Mouse (Mus musculus): ENCODE data around the gene Ttll9. TPM values are rescaled to one million over a fixed set of nuclear protein-coding genes. Genes with fewer than 3 reads are reported as not detected.

The Ttll9 gene
- polyA plus RNA-seq, 1 experiment: 4.6 TPM

- DNase-seq: peak; percentile 64 to 79
- Histone ChIP-seq H3K27me3 (ENCODE audit: control insufficient read depth, insufficient read depth, low read length) (no peaks in the 10 kb centered on the region), H3K27ac (ENCODE audit: insufficient read depth, low read length) (peak overlapping the region; percentile 32; the same call in 1 of the 2 replicates), H3K4me3 (replicated peaks; ENCODE audit: insufficient read depth, low read depth, low read length) (no peak overlapping the region), H3K4me1 (ENCODE audit: control insufficient read depth, insufficient read depth, low read length) (peaks cover 24% of the 10 kb centered on the region)
- TF ChIP-seq POLR2A (IDR thresholded peaks at IDR 0.05; ENCODE audit: borderline replicate concordance, insufficient read depth, low read length) (no peak), CTCF (IDR thresholded peaks at IDR 0.05; ENCODE audit: borderline replicate concordance, insufficient read depth, low read depth, low read length) (no peak)
- 23% methylated on average over 3 of the region's 3 CpGs for WGBS
These were observed 38.7 kb upstream of the Ttll9 start for GRCm38 (mm10) chr2:152923621-152924020.

- 0 out of 2 replicates have a peak overlapping the region, but pooled peaks have one; percentile 32 for H3K27ac ChIP-seq (ENCODE audit: insufficient read depth, low read length)
- WGBS: 39% methylated on average over 8 of the region's 8 CpGs
These were observed 38.2 kb upstream of the Ttll9 start for GRCm38 (mm10) chr2:152924128-152924527.

GRCm38 (mm10) chr2:152924543-152924942 is 37.7 kb upstream of the Ttll9 start:
- Histone ChIP-seq H3K27me3 (ENCODE audit: control insufficient read depth, insufficient read depth, low read length) (no peaks in the 10 kb centered on the region), H3K27ac (ENCODE audit: insufficient read depth, low read length) (no peak overlapping the region), H3K4me3 (replicated peaks; ENCODE audit: insufficient read depth, low read depth, low read length) (no peak overlapping the region), H3K4me1 (ENCODE audit: control insufficient read depth, insufficient read depth, low read length) (peaks cover 24% of the 10 kb centered on the region)
- WGBS: 94% methylated on average over 5 of the region's 5 CpGs
- TF ChIP-seq POLR2A (IDR thresholded peaks at IDR 0.05; ENCODE audit: borderline replicate concordance, insufficient read depth, low read length) (no peak), CTCF (IDR thresholded peaks at IDR 0.05; ENCODE audit: borderline replicate concordance, insufficient read depth, low read depth, low read length) (no peak)
- no peak for DNase-seq

More at GRCm38 (mm10) chr2:152924128-152924527, 38.2 kb upstream of the Ttll9 start:
- TF ChIP-seq POLR2A (IDR thresholded peaks at IDR 0.05; ENCODE audit: borderline replicate concordance, insufficient read depth, low read length) (no peak), CTCF (IDR thresholded peaks at IDR 0.05; ENCODE audit: borderline replicate concordance, insufficient read depth, low read depth, low read length) (no peak)
- Histone ChIP-seq H3K27me3 (ENCODE audit: control insufficient read depth, insufficient read depth, low read length) (no peaks in the 10 kb centered on the region), H3K4me3 (replicated peaks; ENCODE audit: insufficient read depth, low read depth, low read length) (no peak overlapping the region), H3K4me1 (ENCODE audit: control insufficient read depth, insufficient read depth, low read length) (peaks cover 24% of the 10 kb centered on the region)
- no peak for DNase-seq

GRCm38 (mm10) chr2:152925189-152925872 is 37.0 kb upstream of the Ttll9 start:
- no peak overlapping the region for H3K27ac ChIP-seq (ENCODE audit: insufficient read depth, low read length)
- DNase-seq: no peak
- TF ChIP-seq POLR2A (IDR thresholded peaks at IDR 0.05; ENCODE audit: borderline replicate concordance, insufficient read depth, low read length): no peak
- TF ChIP-seq CTCF (IDR thresholded peaks at IDR 0.05; ENCODE audit: borderline replicate concordance, insufficient read depth, low read depth, low read length): no peak
- H3K4me1 ChIP-seq (ENCODE audit: control insufficient read depth, insufficient read depth, low read length): peaks cover 24% of the 10 kb centered on the region
- 76% methylated on average over 11 of the region's 11 CpGs for WGBS
- no peaks in the 10 kb centered on the region for H3K27me3 ChIP-seq (ENCODE audit: control insufficient read depth, insufficient read depth, low read length)
- H3K4me3 ChIP-seq (replicated peaks; ENCODE audit: insufficient read depth, low read depth, low read length): no peak overlapping the region

- no peak for DNase-seq
- Histone ChIP-seq H3K27ac (ENCODE audit: insufficient read depth, low read length) (no peak overlapping the region), H3K27me3 (ENCODE audit: control insufficient read depth, insufficient read depth, low read length) (no peaks in the 10 kb centered on the region), H3K4me1 (ENCODE audit: control insufficient read depth, insufficient read depth, low read length) (peaks cover 24% of the 10 kb centered on the region), H3K4me3 (replicated peaks; ENCODE audit: insufficient read depth, low read depth, low read length) (no peak overlapping the region)
- TF ChIP-seq CTCF (IDR thresholded peaks at IDR 0.05; ENCODE audit: borderline replicate concordance, insufficient read depth, low read depth, low read length): no peak
- no peak for TF ChIP-seq POLR2A (IDR thresholded peaks at IDR 0.05; ENCODE audit: borderline replicate concordance, insufficient read depth, low read length)
- WGBS: 93% methylated on average over 9 of the region's 9 CpGs
These were observed 35.4 kb upstream of the Ttll9 start for GRCm38 (mm10) chr2:152926896-152927295.

- H3K27me3 ChIP-seq (ENCODE audit: control insufficient read depth, insufficient read depth, low read length): no peaks in the 10 kb centered on the region
- no peak overlapping the region for H3K27ac ChIP-seq (ENCODE audit: insufficient read depth, low read length)
- WGBS: 79% methylated on average over 5 of the region's 5 CpGs
- peaks cover 19% of the 10 kb centered on the region for H3K4me1 ChIP-seq (ENCODE audit: control insufficient read depth, insufficient read depth, low read length)
- DNase-seq: no peak
- no peak overlapping the region for H3K4me3 ChIP-seq (replicated peaks; ENCODE audit: insufficient read depth, low read depth, low read length)
- TF ChIP-seq POLR2A (IDR thresholded peaks at IDR 0.05; ENCODE audit: borderline replicate concordance, insufficient read depth, low read length): no peak
- TF ChIP-seq CTCF (IDR thresholded peaks at IDR 0.05; ENCODE audit: borderline replicate concordance, insufficient read depth, low read depth, low read length): no peak
These were observed 34.9 kb upstream of the Ttll9 start for GRCm38 (mm10) chr2:152927371-152927770.

GRCm38 (mm10) chr2:152928219-152928987 is 33.9 kb upstream of the Ttll9 start:
- no peak overlapping the region for H3K4me3 ChIP-seq (replicated peaks; ENCODE audit: insufficient read depth, low read depth, low read length)
- no peak overlapping the region for H3K27ac ChIP-seq (ENCODE audit: insufficient read depth, low read length)
- no peak for DNase-seq
- WGBS: 70% methylated on average over 14 of the region's 14 CpGs
- no peak for TF ChIP-seq POLR2A (IDR thresholded peaks at IDR 0.05; ENCODE audit: borderline replicate concordance, insufficient read depth, low read length)
- H3K4me1 ChIP-seq (ENCODE audit: control insufficient read depth, insufficient read depth, low read length): peaks cover 9% of the 10 kb centered on the region
- no peaks in the 10 kb centered on the region for H3K27me3 ChIP-seq (ENCODE audit: control insufficient read depth, insufficient read depth, low read length)

GRCm38 (mm10) chr2:152928988-152929370 is 33.3 kb upstream of the Ttll9 start:
- Histone ChIP-seq H3K4me1 (ENCODE audit: control insufficient read depth, insufficient read depth, low read length) (peaks cover 4% of the 10 kb centered on the region), H3K27me3 (ENCODE audit: control insufficient read depth, insufficient read depth, low read length) (no peaks in the 10 kb centered on the region), H3K27ac (ENCODE audit: insufficient read depth, low read length) (no peak overlapping the region), H3K4me3 (replicated peaks; ENCODE audit: insufficient read depth, low read depth, low read length) (no peak overlapping the region)
- WGBS: 62% methylated on average over 3 of the region's 3 CpGs
- TF ChIP-seq CTCF (IDR thresholded peaks at IDR 0.05; ENCODE audit: borderline replicate concordance, insufficient read depth, low read depth, low read length) (no peak), POLR2A (IDR thresholded peaks at IDR 0.05; ENCODE audit: borderline replicate concordance, insufficient read depth, low read length) (no peak)
- no peak for DNase-seq
